Mouse (Mus musculus): ENCODE measurements around the gene Enpep. TPM values are rescaled to one million over a fixed set of nuclear protein-coding genes. Genes with fewer than 3 reads are reported as not detected.

Enpep gene
- total RNA-seq, 4 experiments from 2014 or later: 5.0 to 7.2 (median 6.2) TPM

DNA sequence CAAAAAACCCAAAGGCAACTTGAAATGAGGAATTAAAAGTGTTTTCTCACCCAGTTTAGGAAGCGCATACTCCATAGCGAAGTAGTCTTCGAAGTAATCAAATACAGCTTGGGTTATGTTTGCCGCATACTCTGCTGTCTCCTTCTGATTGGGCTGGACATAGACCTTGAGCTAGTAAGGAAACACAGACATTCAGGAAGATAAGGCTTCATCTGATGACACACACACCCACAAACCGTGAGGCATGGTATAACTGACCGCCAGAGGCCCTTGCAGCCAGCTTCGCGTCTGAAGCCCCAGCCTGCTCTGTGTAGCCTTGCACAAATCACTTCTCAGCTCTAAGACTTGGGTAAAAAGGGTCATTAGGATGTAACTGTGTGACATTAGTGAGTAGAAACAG is 20.0 kb downstream of the Enpep start:
- DNase-seq (ENCODE audit: low spot score): no peak

DNA sequence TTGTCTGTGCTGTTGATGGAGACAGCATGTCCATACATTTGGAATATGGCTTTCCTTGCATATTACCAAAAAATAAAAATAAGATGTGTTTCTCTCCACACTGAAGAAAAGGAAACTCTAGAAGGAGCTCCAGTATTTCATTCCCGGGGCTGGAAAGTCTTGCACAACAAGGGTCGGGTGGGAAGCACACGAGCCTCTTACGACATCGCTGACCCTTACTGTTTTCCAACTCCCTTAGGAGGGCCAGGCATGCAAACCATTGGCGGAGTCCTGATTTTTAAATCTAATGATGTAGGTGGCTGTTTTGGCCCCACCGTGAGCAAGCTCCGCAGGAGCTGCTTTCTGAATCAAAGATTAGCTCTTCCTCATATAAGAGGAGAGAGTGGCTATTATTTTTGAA is 20.6 kb downstream of the Enpep start:
- peak; percentile 48 for DNase-seq (ENCODE audit: low spot score)

DNA sequence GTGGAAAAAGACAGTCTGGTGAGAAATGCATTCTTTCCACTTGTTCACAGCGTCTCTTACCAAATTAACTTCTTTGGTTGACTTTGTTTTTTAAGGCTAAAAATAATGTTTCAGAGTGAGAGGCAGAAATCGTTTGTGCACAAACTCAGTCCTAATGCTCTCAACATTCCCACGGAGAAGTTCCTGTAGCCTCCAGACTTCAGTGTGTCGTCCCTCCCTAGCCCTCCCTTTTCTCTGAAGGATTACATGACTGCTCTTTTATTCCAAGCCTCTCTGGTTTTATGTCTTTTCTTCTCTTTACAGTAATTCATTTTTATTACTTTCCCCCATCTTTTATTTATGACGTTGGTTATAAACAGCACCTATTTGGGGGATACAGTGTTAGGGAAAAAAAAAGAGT is 22.6 kb downstream of the Enpep start:
- DNase-seq (ENCODE audit: low spot score): no peak

DNA sequence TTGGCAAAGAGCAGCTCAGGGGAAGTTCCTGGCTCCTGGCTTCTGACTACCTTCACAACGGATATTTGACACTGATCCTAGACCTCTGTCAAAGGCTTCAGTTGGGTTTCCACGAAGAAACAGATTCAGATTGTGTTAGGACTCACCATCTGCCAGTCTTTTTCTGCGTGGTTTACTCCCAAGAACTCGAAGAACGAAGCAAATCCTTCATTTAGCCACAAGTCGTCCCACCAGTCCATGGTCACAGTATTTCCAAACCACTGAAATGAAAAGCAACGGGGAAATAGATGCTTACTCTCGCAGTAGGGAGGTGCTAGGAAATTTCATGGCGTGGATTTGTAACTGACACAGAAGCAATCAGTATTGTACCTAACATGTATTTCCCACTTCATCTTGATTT is 23.6 kb downstream of the Enpep start:
- no peak for DNase-seq (ENCODE audit: low spot score)

DNA sequence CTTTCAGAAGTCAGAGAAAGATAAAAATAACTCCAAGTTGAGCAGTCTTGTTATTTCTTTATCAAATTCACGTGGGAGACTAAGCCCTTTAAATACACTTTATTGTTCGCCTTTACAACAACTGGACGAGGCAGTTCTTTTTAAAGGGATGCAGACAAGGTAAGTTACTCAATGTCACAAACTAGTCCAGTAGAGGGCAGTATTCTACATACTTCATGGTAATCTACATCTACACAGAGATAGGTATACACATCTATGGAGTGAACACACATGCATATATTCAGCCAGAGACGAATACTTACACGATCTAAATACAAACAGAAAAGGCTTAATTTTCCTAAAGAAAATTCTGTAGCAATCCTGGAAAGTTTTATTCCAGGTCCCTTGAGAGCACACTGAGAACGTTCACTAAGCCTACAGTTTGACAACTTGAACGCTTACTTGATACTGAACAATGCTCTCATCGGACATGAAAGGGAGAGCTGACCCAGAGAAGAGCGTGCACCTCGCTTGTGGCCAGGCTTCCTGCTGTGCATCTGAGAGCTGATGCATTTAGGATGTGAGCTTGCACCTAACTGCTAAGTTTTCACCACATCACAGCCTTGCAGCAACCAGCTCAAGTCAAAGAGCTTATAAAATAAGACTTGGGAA is 24.3 kb downstream of the Enpep start:
- DNase-seq (ENCODE audit: low spot score): peak; percentile 66

DNA sequence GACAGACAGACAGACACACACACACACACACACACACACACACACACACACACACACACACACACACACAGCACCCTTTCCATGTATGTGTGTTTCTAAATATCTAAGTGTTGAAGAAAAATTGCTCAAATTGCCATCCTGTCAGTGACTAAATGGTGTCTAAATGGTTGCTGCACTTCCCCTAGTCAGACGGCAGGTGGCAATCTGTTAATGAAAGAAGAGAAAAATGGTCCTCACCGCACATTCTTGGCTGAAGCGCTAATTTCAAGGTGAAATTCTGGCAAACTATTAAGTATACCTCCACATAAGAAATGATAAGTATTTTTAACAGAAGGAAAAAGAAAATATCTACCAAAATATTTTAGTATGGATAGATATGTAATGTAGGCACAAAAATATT is 28.6 kb downstream of the Enpep start:
- DNase-seq (ENCODE audit: low spot score): peak; percentile 22

DNA sequence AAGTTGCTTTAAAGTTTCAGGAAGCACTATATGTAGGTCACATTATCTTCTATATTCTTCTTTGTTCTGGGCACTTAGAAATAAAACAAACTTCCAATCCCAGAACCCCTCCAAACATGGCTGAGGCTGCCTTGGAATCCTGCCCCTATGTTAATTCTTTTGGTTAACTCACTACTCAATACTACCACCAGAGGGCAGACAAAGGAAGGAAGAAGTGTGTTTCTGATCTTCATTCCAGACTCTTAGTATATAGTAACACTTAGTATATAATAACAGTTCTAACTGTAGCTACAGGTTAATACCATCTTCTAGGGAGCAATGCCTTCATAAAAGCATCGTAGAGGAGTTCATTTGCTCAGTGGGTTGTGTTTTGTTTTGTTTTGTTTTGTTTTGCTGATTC is 32.6 kb downstream of the Enpep start:
- peak; percentile 44 for DNase-seq (ENCODE audit: low spot score)

DNA sequence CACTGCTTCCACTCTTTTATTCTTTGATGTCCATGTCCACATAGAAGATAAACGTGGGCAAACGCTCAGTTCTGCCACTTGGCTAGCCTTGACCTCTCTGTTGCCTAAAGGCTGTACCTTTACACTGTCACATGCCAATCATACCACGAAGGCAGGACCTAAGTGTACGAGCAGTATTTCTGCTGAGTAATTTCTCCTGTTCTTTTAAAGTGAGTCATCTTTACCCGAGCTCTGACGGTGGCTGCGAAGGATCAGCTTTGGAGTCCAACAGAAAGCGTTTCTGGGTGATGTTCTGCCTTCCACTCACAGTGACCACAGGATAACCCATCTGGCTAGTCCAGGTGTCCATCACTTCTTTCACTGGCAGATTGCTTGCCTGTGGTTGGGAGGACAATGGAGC is 33.9 kb downstream of the Enpep start:
- no peak for DNase-seq (ENCODE audit: low spot score)

DNA sequence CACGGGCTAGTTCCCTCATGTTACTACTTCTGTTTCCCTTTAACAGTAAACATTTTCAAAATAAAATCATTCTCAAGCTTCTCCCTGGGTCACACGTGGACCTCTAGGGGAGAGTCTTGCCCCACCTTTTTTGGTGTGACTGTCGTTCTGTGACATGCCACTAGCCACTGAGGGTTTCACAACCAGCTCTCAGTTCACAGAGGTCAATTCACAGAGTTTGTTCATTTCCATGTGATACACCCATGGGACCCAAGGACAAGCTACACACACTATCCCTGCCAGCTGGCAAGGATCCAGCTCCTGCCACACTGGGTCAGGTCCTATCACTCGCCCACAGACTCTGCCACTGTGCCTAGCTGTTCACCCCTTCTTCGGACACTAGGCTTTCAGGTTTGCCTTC is 35.5 kb downstream of the Enpep start:
- no peak for DNase-seq (ENCODE audit: low spot score)

DNA sequence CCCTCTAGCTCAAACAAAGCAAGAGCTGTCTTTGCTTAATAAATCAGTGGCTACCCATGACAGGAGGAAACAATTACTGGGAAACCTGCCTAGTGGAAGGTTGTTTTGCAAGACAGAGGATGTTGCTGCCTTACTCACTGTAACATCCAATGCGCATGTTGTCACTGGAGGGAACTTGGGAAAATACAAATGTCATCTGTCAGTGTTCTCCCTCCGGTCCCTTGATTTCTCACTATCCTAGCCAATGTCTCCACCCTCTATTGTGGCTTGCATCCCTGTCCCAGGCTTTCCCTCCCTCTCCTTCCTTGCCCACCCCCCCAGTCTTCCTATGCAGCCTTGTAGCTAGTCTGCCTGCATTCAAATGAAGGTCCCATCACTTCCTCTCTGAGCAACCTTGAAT is 36.6 kb downstream of the Enpep start:
- DNase-seq (ENCODE audit: low spot score): no peak

DNA sequence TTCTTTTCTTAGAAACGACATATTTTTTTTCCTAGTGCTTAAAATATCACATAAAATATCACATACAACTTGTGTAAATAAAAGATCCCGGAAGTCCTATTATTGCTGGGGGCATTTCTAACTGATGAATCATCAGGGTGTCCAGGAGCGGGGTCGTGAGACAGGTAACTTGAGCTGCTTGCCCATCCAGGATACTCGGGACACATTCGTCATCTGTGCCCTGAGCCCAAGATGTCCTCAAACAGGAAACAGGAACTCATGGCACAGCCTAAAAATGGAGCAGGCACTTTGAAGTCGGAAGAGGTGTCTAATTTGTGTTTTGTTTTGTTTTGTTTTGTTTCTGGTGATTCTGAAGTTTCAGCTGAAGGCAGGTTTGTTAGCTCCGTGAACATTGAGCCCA is 43.0 kb downstream of the Enpep start:
- no peak for DNase-seq (ENCODE audit: low spot score)

DNA sequence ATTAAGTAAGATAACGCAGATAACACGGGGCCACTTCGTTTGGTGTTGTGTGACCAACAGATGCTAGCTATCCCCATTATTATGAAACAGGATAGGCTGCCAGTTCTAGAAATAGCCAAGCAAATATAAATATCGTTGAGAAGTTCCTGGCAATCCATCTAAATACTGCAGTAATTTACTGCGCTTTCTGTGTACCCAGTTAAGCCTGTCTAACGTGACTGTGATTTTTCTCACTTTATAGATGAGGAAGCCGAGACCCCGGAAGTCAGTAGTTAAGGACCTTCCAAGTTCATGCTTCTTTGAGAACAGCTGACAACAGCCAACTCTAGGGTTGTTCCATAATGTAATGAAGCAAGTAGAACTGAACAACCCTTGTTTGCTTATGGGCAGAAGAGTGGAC is 45.4 kb downstream of the Enpep start:
- DNase-seq (ENCODE audit: low spot score): no peak

DNA sequence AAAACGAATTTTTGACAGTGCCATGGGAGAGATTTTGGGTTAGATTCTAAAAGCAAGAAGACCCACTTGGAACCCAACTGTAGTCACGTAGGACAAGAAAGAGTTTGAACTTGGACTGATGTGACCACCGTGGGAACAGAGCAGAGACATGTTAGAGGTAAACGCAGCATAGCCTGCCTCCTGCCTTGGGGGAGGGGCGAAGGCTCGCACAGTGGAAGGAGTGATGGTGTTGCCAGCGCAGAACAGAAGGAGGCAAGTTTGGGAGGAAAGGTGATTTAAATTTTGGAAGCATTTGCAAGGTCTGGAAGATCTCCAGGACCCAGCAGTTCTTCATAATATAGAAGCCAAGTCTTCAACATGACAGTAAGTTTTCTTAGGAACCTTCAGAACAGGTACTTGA is 46.1 kb downstream of the Enpep start:
- no peak for DNase-seq (ENCODE audit: low spot score)

DNA sequence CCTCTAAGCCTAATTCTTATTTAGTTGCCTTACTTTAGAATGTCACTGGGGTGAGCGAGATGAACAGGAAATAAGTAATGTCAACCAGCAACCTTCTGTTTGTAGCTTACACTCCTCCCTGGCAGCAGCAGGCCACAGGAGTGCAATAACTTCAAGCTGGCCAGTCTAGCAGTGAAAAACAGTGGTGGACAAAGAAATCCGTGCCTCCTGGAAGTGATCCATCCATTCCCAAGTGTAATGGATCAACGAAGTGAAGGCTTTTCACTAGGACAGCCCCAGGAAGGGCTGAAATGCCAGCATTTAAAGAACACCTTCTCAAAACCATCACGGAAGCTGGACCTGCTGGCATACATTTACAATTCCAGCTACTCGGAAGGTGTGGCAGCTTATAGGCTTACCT is 48.2 kb downstream of the Enpep start:
- no peak for DNase-seq (ENCODE audit: low spot score)

DNA sequence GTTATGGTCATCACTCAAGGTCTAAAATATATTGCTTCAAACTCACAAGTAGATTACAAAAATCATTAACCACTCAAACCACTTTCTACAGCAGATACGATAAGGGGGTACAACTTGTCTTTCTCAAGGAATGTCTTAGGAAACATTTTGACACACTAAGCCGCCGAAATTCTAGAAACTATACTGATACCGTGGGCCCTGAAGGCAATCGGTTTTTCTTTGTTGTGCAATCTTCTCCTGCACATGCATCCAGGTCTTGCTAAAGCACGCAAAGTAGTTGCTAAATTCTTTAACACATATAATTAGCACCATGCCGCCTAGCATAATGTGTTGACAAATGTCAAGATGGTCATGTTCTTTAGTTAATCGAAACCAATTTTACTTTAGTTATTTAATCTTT is 53.1 kb downstream of the Enpep start:
- no peak for DNase-seq (ENCODE audit: low spot score)

DNA sequence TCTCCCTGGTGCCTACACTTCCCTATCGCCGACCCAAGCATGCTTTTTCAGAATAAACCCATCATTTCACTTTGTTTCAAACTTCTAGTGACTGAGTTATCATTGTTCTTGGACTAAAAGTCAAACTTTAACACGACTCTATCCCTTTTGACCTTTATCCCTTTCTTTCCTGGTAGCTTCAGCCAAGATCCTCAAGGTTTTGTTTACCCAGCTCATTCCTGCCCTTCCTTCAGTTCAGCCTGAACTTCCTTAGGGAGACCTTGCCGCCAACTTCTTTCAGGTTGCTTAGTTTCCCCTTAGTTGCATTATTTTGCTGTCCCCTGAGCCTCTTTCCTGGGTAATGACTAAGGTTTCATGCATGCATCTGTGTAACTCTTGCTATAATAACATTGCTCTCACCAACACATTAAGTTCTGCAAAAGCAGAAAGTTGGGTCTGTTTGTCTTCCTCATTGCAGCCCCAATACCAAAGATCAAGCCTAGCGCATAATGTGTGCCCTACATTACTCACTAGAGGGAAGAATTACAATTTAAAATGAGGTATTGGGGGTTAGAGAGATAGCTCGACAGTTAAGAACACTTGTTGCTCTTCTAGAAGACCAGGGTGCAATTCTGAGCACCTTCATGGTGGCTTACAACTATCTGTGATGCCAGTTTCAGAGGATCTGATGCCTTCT is 59.2 kb downstream of the Enpep start:
- no peak for DNase-seq (ENCODE audit: low spot score)

DNA sequence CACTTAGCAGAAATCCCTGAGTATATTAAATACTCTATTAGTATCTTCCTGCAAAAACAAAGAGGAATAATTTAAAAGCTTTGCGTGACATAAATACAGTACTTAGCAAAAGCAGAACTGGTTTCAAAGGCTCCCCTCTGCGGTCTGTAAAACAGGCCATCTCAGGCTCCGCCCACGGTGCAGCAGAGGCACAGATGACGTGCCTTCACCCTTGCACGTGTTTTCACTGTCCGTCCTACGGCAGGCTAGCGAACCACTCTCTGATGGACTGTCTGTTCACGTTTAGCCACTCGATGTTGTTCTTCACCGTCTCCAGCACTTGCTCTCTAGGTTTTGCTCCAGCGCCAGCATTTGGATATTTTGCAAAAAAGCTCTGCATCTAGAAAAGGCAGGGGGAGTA is 62.5 kb downstream of the Enpep start:
- no peak for DNase-seq (ENCODE audit: low spot score)

DNA sequence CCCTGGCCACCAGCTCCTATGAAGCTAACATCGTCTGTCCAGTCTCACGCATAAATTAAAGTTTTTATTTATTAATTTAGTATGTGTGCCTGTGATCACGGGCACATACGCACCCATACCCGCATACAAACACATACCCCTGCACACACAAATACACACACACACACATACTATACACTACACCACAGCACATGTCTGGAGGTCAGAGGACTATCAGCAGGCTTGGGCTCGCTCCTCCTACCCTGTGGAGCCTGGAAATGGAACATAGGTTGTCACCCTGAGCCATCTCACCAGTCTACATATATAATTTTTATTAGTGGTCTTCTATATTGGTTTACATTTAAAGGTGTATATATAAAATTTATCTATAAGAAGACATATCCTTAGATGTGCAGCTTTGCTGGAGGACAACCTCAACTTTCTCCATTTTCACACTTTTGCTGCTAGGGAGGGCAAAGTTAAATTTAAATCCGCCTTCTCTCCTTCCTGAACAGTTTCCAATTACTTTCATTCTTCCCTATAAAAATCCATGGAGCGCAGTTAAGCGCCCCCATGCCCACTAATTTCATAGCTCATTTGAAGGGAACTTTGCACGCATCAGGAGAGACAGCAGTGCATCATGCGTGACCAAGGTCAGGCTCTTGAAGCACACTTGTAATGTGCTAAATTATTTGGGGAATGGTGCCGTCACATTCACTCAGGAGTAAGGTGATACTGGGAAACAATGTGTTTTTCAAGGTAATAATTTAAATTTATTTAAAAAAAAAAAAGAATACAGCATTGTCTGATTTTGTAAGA is 63.4 kb downstream of the Enpep start:
- DNase-seq (ENCODE audit: low spot score): no peak

DNA sequence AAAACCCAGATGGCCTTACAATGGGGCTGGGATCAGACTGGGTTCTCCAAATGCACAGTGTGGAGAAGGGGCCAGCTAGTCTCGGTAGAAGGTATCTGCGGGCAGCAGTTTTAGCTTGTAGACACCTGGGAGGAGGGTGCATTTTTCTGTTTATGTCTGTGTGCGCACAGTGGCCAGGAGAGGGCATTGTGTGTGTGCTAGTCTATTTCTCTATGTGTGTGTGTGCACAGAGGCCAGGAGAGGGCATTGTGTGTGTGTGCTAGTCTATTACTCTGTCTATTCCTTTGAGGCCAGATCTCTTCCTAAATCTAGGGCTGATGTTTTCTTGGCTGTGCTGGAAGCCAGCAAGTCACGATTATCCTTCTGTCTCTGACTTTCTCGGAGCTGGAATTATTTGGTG is 74.0 kb downstream of the Enpep start:
- DNase-seq (ENCODE audit: low spot score): no peak

DNA sequence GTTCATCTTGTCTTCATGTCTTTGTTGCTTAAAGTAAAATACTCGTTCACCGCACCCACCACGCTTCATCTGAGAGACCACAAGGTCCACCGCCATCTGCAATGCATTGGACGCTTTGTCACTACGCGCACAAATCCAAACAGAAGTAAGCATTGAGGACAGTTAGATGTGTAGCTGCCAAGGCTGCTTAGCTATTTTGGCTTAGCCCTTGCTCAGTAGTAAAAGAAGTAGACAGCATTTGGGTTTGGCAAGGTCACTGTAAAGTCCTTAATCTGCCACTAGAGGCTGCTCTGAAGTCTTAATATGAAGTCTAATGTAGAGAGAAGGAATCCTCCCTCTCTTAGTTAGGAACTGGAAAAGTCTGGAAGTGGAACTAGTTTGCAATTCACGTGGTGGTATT is 75.8 kb downstream of the Enpep start:
- peak; percentile 12 for DNase-seq (ENCODE audit: low spot score)

DNA sequence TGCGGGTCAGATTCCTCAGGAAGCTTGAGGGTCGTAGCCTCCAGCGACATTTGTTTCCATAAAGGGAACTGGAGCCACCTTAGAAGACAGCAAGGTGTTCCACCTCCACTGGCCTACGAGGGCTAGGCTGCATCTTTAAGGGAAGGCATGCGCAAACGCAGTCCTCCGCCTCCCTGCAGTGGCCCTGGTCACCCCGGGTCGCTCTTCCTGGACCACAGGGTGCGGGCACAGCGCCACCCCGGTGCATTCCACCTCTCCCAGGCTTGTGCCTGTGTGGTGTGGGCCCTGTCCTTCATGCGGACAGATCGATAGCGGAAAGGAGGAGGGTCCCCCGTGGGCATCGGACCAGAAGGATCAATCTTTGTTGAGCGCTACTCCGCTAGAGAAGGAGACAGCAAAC is 76.2 kb downstream of the Enpep start:
- DNase-seq (ENCODE audit: low spot score): no peak

DNA sequence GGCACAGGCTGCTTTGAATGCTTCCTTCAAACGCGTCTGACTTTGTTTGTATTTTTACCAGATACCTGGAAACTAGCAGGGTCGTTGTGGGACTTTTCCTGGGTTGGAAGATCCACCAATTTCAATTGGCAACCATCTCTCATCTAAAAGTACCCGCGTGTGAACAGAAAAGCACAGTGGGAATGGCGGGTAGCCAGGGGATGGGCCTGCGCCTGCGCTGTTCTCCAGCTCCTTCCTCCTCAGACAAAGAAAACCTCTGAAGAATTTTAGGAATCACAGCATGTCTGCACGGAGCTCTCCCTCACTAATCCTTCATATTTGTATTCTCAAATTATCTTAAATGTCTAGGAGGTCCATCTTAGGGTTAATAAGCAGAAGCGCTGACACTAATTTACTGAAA is 78.3 kb downstream of the Enpep start:
- no peak for DNase-seq (ENCODE audit: low spot score)

DNA sequence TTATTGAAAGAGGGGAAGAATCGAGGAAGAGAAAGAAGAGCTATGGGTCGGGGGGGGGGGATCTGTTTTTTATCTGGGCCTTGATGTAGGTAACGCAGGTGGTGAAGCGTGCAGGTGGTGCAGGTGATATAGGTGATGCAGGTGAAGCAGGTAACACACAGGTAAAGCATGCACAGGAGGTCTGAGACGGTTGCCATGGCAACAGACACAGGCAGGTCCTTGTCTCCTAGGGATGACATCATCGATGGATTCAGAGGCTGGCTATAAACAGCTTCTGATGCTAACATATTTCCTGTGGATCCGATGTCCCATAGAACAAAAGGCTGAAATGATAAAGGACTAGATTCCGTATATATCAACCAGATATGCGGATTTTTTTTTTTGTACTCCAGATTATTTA is 81.5 kb downstream of the Enpep start:
- DNase-seq (ENCODE audit: low spot score): no peak
